Comparison of ENCODE assay signal across 7 mouse cellular contexts in the genomic region with DNA sequence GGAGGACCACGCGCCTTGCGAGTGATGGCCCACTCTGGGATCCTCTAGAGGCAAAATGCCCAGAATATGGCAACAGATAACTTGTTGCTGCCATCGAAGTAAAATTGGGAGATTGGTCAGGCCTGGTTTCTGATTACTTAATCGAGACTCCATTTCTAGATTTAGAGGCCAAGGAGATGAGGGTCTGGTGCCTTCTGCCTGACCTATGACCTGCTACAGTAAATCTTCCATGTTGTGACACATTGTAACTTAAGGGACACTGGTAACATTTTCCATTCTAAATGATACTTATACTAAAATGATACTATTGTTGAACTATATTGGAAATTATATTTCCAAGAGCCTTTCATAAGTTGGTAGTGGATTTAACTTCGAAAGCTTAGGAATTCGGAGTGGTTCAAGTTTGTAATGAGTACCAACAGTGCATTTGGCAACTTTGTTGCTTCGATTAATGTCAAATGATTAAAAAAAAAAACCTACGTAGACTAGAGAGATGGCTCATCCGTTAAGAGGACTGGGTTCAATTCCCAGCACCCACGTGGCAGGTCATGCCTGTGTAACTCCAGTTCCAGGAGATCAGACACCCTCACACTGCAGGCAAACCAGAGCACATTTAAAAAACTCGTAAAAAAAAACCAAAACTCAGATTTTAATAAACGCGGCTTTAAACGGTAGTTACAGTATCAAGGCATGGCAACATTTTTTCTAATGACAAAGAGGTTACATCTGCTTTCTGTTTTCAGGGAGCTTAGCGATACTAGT. TPM values are rescaled to one million over a fixed set of nuclear protein-coding genes. Genes with fewer than 3 reads are reported as not detected.
DNase-seq lines count a peak whose midpoint lies in the region; ATAC-seq and TF ChIP-seq lines count a peak whose summit lies in the region.

No protein-coding gene starts in this region.

- TF ChIP-seq POLR2A in liver, adult 2 months (IDR thresholded peaks at IDR 0.05; ENCODE audit: extremely low read depth, insufficient read depth, low read length): no peak
- no peak for TF ChIP-seq POLR2A in bone marrow macrophage, adult 2 months (IDR thresholded peaks at IDR 0.05; ENCODE audit: borderline replicate concordance, low read depth, low read length)

- H3K36me3 ChIP-seq in liver, adult 2 months (ENCODE audit: control insufficient read depth, insufficient read depth, low read length): peaks cover 24% of the 10 kb centered on the region
- H3K36me3 ChIP-seq in hindbrain, embryonic 15.5 days: peaks cover 14% of the 10 kb centered on the region
- 0 out of 2 replicates have a peak, but pooled peaks cover 2% of the 10 kb centered on the region for H3K36me3 ChIP-seq in midbrain, embryonic 16.5 days (ENCODE audit: control insufficient read depth, insufficient read depth, low read length)

- DNase-seq in liver, adult 2 months (ENCODE audit: extremely low read depth, low read depth, low spot score): peak; percentile 62
- DNase-seq in liver: no peak
- DNase-seq in layer of hippocampus, adult 9-11 months: no peak
- DNase-seq in urinary bladder, adult 2 months (ENCODE audit: low spot score): no peak

- no peaks in the 10 kb centered on the region for H3K27me3 ChIP-seq in liver, adult 2 months (ENCODE audit: control insufficient read depth, insufficient read depth, low read length)
- H3K27me3 ChIP-seq in hindbrain, embryonic 15.5 days: no peaks in the 10 kb centered on the region
- H3K27me3 ChIP-seq in midbrain, embryonic 16.5 days (ENCODE audit: control insufficient read depth, insufficient read depth, low read depth, low read length): no peaks in the 10 kb centered on the region

- TF ChIP-seq CTCF in liver, adult 2 months (IDR thresholded peaks at IDR 0.05; ENCODE audit: low read depth, low read length): no peak
- TF ChIP-seq CTCF in bone marrow macrophage, adult 2 months (IDR thresholded peaks at IDR 0.05; ENCODE audit: low read depth, low read length): no peak

- H3K79me2 ChIP-seq in liver, adult 2 months (ENCODE audit: control insufficient read depth, insufficient read depth, low read length): peaks cover 13% of the 10 kb centered on the region

- H3K4me3 ChIP-seq in liver, adult 2 months (ENCODE audit: insufficient read depth, low read depth, low read length): peak overlapping the region; percentile 100
- H3K4me3 ChIP-seq in bone marrow macrophage, adult 2 months (ENCODE audit: insufficient read depth, low read length): peak overlapping the region; percentile 93
- H3K4me3 ChIP-seq in hindbrain, embryonic 15.5 days: peak overlapping the region; percentile 93
- peak overlapping the region; percentile 79 for H3K4me3 ChIP-seq in midbrain, embryonic 16.5 days (ENCODE audit: low read depth, low read length)

- WGBS in liver, adult 2 months: under 1% methylated on average over 16 of the region's 16 CpGs
- WGBS in hindbrain, embryonic 15.5 days: 12% methylated on average over 16 of the region's 16 CpGs
- WGBS in midbrain, embryonic 16.5 days: 8% methylated on average over 16 of the region's 16 CpGs

- H3K9ac ChIP-seq in liver, adult 2 months (ENCODE audit: low read depth, low read length): peak overlapping the region; percentile 100
- H3K9ac ChIP-seq in hindbrain, embryonic 15.5 days: peak overlapping the region; percentile 99
- peak overlapping the region; percentile 96 for H3K9ac ChIP-seq in midbrain, embryonic 16.5 days (ENCODE audit: low read depth, low read length)

- ATAC-seq in hindbrain, embryonic 15.5 days (ENCODE audit: low FRiP score, low read depth): no peak
- no peak for ATAC-seq in midbrain, embryonic 16.5 days

- H3K9me3 ChIP-seq in hindbrain, embryonic 15.5 days: no peaks in the 10 kb centered on the region
- no peaks in the 10 kb centered on the region for H3K9me3 ChIP-seq in midbrain, embryonic 16.5 days (replicated peaks; ENCODE audit: control insufficient read depth, low read length, poor library complexity, severe bottlenecking)

- peak overlapping the region; percentile 63 for H3K4me2 ChIP-seq in hindbrain, embryonic 15.5 days
- peak overlapping the region; percentile 78 for H3K4me2 ChIP-seq in midbrain, embryonic 16.5 days (ENCODE audit: low read length)

- peak overlapping the region; percentile 99 for H3K27ac ChIP-seq in liver, adult 2 months (replicated peaks; ENCODE audit: insufficient read depth, low read depth, low read length)
- H3K27ac ChIP-seq in bone marrow macrophage, adult 2 months (ENCODE audit: insufficient read depth, low read depth, low read length): peak overlapping the region; percentile 68
- peak overlapping the region; percentile 98 for H3K27ac ChIP-seq in hindbrain, embryonic 15.5 days (replicated peaks)
- peak overlapping the region; percentile 99 for H3K27ac ChIP-seq in midbrain, embryonic 16.5 days (ENCODE audit: low read length)

- H3K4me1 ChIP-seq in liver, adult 2 months (ENCODE audit: control insufficient read depth, insufficient read depth, low read length): peaks cover 7% of the 10 kb centered on the region; the same call in 1 of the 2 replicates
- no peaks in the 10 kb centered on the region for H3K4me1 ChIP-seq in bone marrow macrophage, adult 2 months (ENCODE audit: control insufficient read depth, insufficient read depth, low read length)
- peaks cover 32% of the 10 kb centered on the region for H3K4me1 ChIP-seq in hindbrain, embryonic 15.5 days (replicated peaks)
- peaks cover 29% of the 10 kb centered on the region for H3K4me1 ChIP-seq in midbrain, embryonic 16.5 days (ENCODE audit: control insufficient read depth, insufficient read depth, low read length)

RNA-seq across cellular contexts. Expression of gene Ddx3x, which starts 1.5 kb away (rescaled TPM):
- 128 and 147 TPM in 2 replicates for total RNA-seq in liver, adult 2 months (2014; rRNA removed)
- 19.9 and 24.5 TPM in 2 replicates for polyA plus RNA-seq in liver, adult 2 months (2012; rRNA removed)
- 193 and 212 TPM in 2 replicates for polyA plus RNA-seq in bone marrow macrophage, adult 2 months (2012; ENCODE audit: insufficient read depth, insufficient read length, missing spikeins)
- polyA plus RNA-seq in hindbrain, embryonic 15.5 days (2015; fragmentation: Nextera tagmentation; extraction: Ambion mirVana): 95.5 and 96.6 TPM in 2 replicates
- polyA plus RNA-seq in midbrain, embryonic 16.5 days (2015; fragmentation: Nextera tagmentation; extraction: Ambion mirVana): 97.9 and 106 TPM in 2 replicates
- 61.9 and 98.8 TPM in 2 replicates for polyA plus RNA-seq in urinary bladder, adult 2 months (2012; rRNA removed)
